Mouse (Mus musculus): ENCODE results near the gene Cep131. TPM values are rescaled to one million over a fixed set of nuclear protein-coding genes. Genes with fewer than 3 reads are reported as not detected.

The Cep131 gene
- polyA plus RNA-seq, 1 experiment from 2014 or later = 51.9 TPM

GRCm38 (mm10) chr11:120119936-120120541 is 33.4 kb upstream of the Cep131 start:
- no peaks in the 10 kb centered on the region; the same call in 1 of the 2 replicates for H3K36me3 ChIP-seq (ENCODE audit: control insufficient read depth, insufficient read depth, low read length)
- H3K4me1 ChIP-seq (replicated peaks; ENCODE audit: control insufficient read depth, insufficient read depth, low read length) = no peaks in the 10 kb centered on the region
- WGBS = 85% methylated on average over 10 of the region's 10 CpGs
- no peaks in the 10 kb centered on the region for H3K9me3 ChIP-seq (ENCODE audit: control insufficient read depth, low read length)
- no peak overlapping the region for H3K27ac ChIP-seq (ENCODE audit: low read depth, low read length)
- no peak overlapping the region for H3K9ac ChIP-seq (ENCODE audit: low read length)
- H3K4me2 ChIP-seq (ENCODE audit: low read depth, low read length, severe bottlenecking) = no peak overlapping the region
- DNase-seq (ENCODE audit: low spot score) = no peak
- ATAC-seq (replicated peaks; ENCODE audit: low FRiP score) = no peak
- no peak overlapping the region for H3K4me3 ChIP-seq (ENCODE audit: low read depth, low read length)
- H3K27me3 ChIP-seq (ENCODE audit: control insufficient read depth, insufficient read depth, low read length) = no peaks in the 10 kb centered on the region

GRCm38 (mm10) chr11:120119108-120119507 is 32.5 kb upstream of the Cep131 start:
- Histone ChIP-seq H3K27me3 (ENCODE audit: control insufficient read depth, insufficient read depth, low read length) (no peaks in the 10 kb centered on the region), H3K4me2 (ENCODE audit: low read depth, low read length, severe bottlenecking) (no peak overlapping the region), H3K4me1 (replicated peaks; ENCODE audit: control insufficient read depth, insufficient read depth, low read length) (no peaks in the 10 kb centered on the region), H3K36me3 (ENCODE audit: control insufficient read depth, insufficient read depth, low read length) (no peaks in the 10 kb centered on the region; the same call in 1 of the 2 replicates), H3K27ac (ENCODE audit: low read depth, low read length) (no peak overlapping the region), H3K4me3 (ENCODE audit: low read depth, low read length) (no peak overlapping the region), H3K9ac (ENCODE audit: low read length) (no peak overlapping the region), H3K9me3 (ENCODE audit: control insufficient read depth, low read length) (no peaks in the 10 kb centered on the region)
- ATAC-seq (replicated peaks; ENCODE audit: low FRiP score) (no peak), DNase-seq (ENCODE audit: low spot score) (no peak)
- 92% methylated on average over 7 of the region's 7 CpGs for WGBS

- Histone ChIP-seq H3K27me3 (ENCODE audit: control insufficient read depth, insufficient read depth, low read length) (no peaks in the 10 kb centered on the region), H3K36me3 (ENCODE audit: control insufficient read depth, insufficient read depth, low read length) (no peaks in the 10 kb centered on the region; the same call in 1 of the 2 replicates), H3K4me2 (ENCODE audit: low read depth, low read length, severe bottlenecking) (no peak overlapping the region), H3K4me1 (replicated peaks; ENCODE audit: control insufficient read depth, insufficient read depth, low read length) (no peaks in the 10 kb centered on the region), H3K27ac (ENCODE audit: low read depth, low read length) (no peak overlapping the region), H3K4me3 (ENCODE audit: low read depth, low read length) (no peak overlapping the region), H3K9ac (ENCODE audit: low read length) (no peak overlapping the region), H3K9me3 (ENCODE audit: control insufficient read depth, low read length) (no peaks in the 10 kb centered on the region)
- DNase-seq (ENCODE audit: low spot score) (no peak), ATAC-seq (replicated peaks; ENCODE audit: low FRiP score) (no peak)
- WGBS = 90% methylated on average over 2 of the region's 2 CpGs
Measured at GRCm38 (mm10) chr11:120117626-120118025, 31.0 kb upstream of the Cep131 start.

- Histone ChIP-seq H3K9ac (ENCODE audit: low read length) (no peak overlapping the region), H3K9me3 (ENCODE audit: control insufficient read depth, low read length) (no peaks in the 10 kb centered on the region), H3K36me3 (ENCODE audit: control insufficient read depth, insufficient read depth, low read length) (no peaks in the 10 kb centered on the region; the same call in 1 of the 2 replicates), H3K4me2 (ENCODE audit: low read depth, low read length, severe bottlenecking) (no peak overlapping the region), H3K27me3 (ENCODE audit: control insufficient read depth, insufficient read depth, low read length) (no peaks in the 10 kb centered on the region), H3K27ac (ENCODE audit: low read depth, low read length) (no peak overlapping the region), H3K4me1 (replicated peaks; ENCODE audit: control insufficient read depth, insufficient read depth, low read length) (no peaks in the 10 kb centered on the region), H3K4me3 (ENCODE audit: low read depth, low read length) (no peak overlapping the region)
- DNase-seq (ENCODE audit: low spot score) (no peak), ATAC-seq (replicated peaks; ENCODE audit: low FRiP score) (no peak)
- WGBS = 88% methylated on average over 21 of the region's 21 CpGs
Measured at GRCm38 (mm10) chr11:120114488-120115215, 28.0 kb upstream of the Cep131 start.

DNA sequence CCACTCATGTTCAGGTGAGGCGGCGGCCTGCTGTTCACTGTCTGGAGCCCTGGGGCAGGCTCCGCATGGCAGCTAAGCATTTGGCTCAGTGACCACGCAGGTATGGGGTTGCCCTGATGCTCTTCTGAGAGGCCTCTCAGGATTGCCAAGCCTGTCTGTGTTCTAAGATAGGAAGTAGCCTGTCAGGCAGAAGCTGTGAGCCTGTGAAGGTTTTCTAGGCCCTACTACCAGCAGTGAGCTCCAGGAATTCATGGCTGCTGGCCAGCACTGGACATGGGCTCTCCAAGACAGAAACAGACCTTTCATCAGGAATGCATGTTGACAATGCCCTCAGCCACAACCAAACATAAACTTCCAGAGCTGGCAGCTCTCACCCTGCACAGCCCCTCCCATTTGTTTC is 25.5 kb upstream of the Cep131 start:
- H3K4me2 ChIP-seq (ENCODE audit: low read depth, low read length, severe bottlenecking) = no peak overlapping the region
- no peak overlapping the region for H3K27ac ChIP-seq (ENCODE audit: low read depth, low read length)
- no peaks in the 10 kb centered on the region; the same call in 1 of the 2 replicates for H3K36me3 ChIP-seq (ENCODE audit: control insufficient read depth, insufficient read depth, low read length)
- H3K4me1 ChIP-seq (replicated peaks; ENCODE audit: control insufficient read depth, insufficient read depth, low read length) = no peaks in the 10 kb centered on the region
- H3K4me3 ChIP-seq (ENCODE audit: low read depth, low read length) = no peak overlapping the region
- no peaks in the 10 kb centered on the region for H3K27me3 ChIP-seq (ENCODE audit: control insufficient read depth, insufficient read depth, low read length)
- no peak for ATAC-seq (replicated peaks; ENCODE audit: low FRiP score)
- no peak overlapping the region for H3K9ac ChIP-seq (ENCODE audit: low read length)
- DNase-seq (ENCODE audit: low spot score) = no peak
- H3K9me3 ChIP-seq (ENCODE audit: control insufficient read depth, low read length) = no peaks in the 10 kb centered on the region
- WGBS = 86% methylated on average over 4 of the region's 4 CpGs

DNA sequence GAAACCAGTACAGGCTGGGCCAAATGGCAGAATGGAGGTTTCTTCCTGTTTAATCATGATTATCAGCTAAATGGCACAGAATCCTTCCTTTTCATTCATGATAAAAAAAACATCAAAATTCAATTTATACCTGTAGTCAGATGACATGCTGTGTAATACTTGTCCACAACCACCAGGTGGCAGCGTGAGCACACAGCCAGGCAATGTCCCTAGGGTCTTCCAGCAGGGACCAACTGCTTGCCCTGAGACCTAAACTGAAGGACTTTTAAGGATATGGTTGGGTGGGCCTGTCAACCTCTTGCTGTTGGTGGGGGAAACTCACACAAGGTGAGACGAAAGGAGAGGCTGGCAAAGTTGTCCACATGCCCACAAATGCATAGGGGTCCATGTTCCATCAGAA is 24.4 kb upstream of the Cep131 start:
- DNase-seq (ENCODE audit: low spot score) (peak; percentile 88), ATAC-seq (replicated peaks; ENCODE audit: low FRiP score) (no peak)
- H3K4me1 ChIP-seq (replicated peaks; ENCODE audit: control insufficient read depth, insufficient read depth, low read length) = no peaks in the 10 kb centered on the region
- no peaks in the 10 kb centered on the region; the same call in 1 of the 2 replicates for H3K36me3 ChIP-seq (ENCODE audit: control insufficient read depth, insufficient read depth, low read length)
- H3K4me2 ChIP-seq (ENCODE audit: low read depth, low read length, severe bottlenecking) = no peak overlapping the region
- H3K4me3 ChIP-seq (ENCODE audit: low read depth, low read length) = no peak overlapping the region
- H3K9me3 ChIP-seq (ENCODE audit: control insufficient read depth, low read length) = no peaks in the 10 kb centered on the region
- no peak overlapping the region for H3K27ac ChIP-seq (ENCODE audit: low read depth, low read length)
- WGBS = 7% methylated on average over 2 of the region's 2 CpGs
- no peaks in the 10 kb centered on the region for H3K27me3 ChIP-seq (ENCODE audit: control insufficient read depth, insufficient read depth, low read length)
- H3K9ac ChIP-seq (ENCODE audit: low read length) = no peak overlapping the region

GRCm38 (mm10) chr11:120110554-120110953 is 23.9 kb upstream of the Cep131 start:
- WGBS = 63% methylated on average over 7 of the region's 7 CpGs
- no peak overlapping the region for H3K9ac ChIP-seq (ENCODE audit: low read length)
- no peaks in the 10 kb centered on the region for H3K9me3 ChIP-seq (ENCODE audit: control insufficient read depth, low read length)
- H3K4me3 ChIP-seq (ENCODE audit: low read depth, low read length) = no peak overlapping the region
- H3K4me2 ChIP-seq (ENCODE audit: low read depth, low read length, severe bottlenecking) = no peak overlapping the region
- H3K27ac ChIP-seq (ENCODE audit: low read depth, low read length) = no peak overlapping the region
- DNase-seq (ENCODE audit: low spot score) = no peak
- ATAC-seq (replicated peaks; ENCODE audit: low FRiP score) = 0 out of 2 replicates have a peak, but pooled peaks have one; percentile 12
- H3K36me3 ChIP-seq (ENCODE audit: control insufficient read depth, insufficient read depth, low read length) = no peaks in the 10 kb centered on the region; the same call in 1 of the 2 replicates
- H3K27me3 ChIP-seq (ENCODE audit: control insufficient read depth, insufficient read depth, low read length) = no peaks in the 10 kb centered on the region
- H3K4me1 ChIP-seq (replicated peaks; ENCODE audit: control insufficient read depth, insufficient read depth, low read length) = no peaks in the 10 kb centered on the region

- no peak overlapping the region for H3K9ac ChIP-seq (ENCODE audit: low read length)
- H3K36me3 ChIP-seq (ENCODE audit: control insufficient read depth, insufficient read depth, low read length) = no peaks in the 10 kb centered on the region; the same call in 1 of the 2 replicates
- no peaks in the 10 kb centered on the region for H3K4me1 ChIP-seq (replicated peaks; ENCODE audit: control insufficient read depth, insufficient read depth, low read length)
- ATAC-seq (replicated peaks; ENCODE audit: low FRiP score) (no peak), DNase-seq (ENCODE audit: low spot score) (no peak)
- H3K27me3 ChIP-seq (ENCODE audit: control insufficient read depth, insufficient read depth, low read length) = no peaks in the 10 kb centered on the region
- H3K4me3 ChIP-seq (ENCODE audit: low read depth, low read length) = no peak overlapping the region
- no peak overlapping the region for H3K27ac ChIP-seq (ENCODE audit: low read depth, low read length)
- 70% methylated on average over 14 of the region's 14 CpGs for WGBS
- no peaks in the 10 kb centered on the region for H3K9me3 ChIP-seq (ENCODE audit: control insufficient read depth, low read length)
- H3K4me2 ChIP-seq (ENCODE audit: low read depth, low read length, severe bottlenecking) = no peak overlapping the region
Measured at GRCm38 (mm10) chr11:120109558-120110210, 23.1 kb upstream of the Cep131 start.

All from forebrain, embryonic 11.5 days (tissue).